In genomic region chr10:121425506-121426025, GRCm38 (mm10) we compare ENCODE assay signal across 17 mouse cellular contexts. TPM values are rescaled to one million over a fixed set of nuclear protein-coding genes. Genes with fewer than 3 reads are reported as not detected.
DNase-seq lines count a peak whose midpoint lies in the region; ATAC-seq lines count a peak whose summit lies in the region.
"Had no signal": no experiment of that assay in that cellular context is flagged by ENCODE, and none has a peak within 500 bp of the region (broad histone marks: within the 10 kb centered on the region; RNA-seq: fewer than 3 reads in every experiment).

No protein-coding gene starts in this region.

- no peaks in the 10 kb centered on the region for H3K27me3 ChIP-seq in kidney, embryonic 16.5 days (ENCODE audit: insufficient read depth, low read length)
- no peaks in the 10 kb centered on the region for H3K27me3 ChIP-seq in embryonic facial prominence, embryonic 15.5 days
- no peaks in the 10 kb centered on the region for H3K27me3 ChIP-seq in intestine, embryonic 16.5 days (replicated peaks; ENCODE audit: control insufficient read depth, insufficient read depth, low read length)
- H3K27me3 ChIP-seq: CH12.LX; embryonic facial prominence, embryonic 12.5 days; midbrain, embryonic 15.5 days; neural tube, embryonic 12.5 days; Patski had no signal

- H3K27ac ChIP-seq in kidney, embryonic 16.5 days (ENCODE audit: low read length): peak overlapping the region; percentile 93; the same call in 1 of the 2 replicates
- 0 out of 2 replicates have a peak overlapping the region, but pooled peaks have one; percentile 42 for H3K27ac ChIP-seq in brown adipose tissue, adult 24 weeks (replicated peaks; ENCODE audit: low read depth, low read length)
- 0 out of 2 replicates have a peak overlapping the region, but pooled peaks have one; percentile 28 for H3K27ac ChIP-seq in embryonic facial prominence, embryonic 15.5 days (replicated peaks)
- H3K27ac ChIP-seq in intestine, embryonic 16.5 days (ENCODE audit: low read length): peak overlapping the region; percentile 52
- H3K27ac ChIP-seq: embryonic facial prominence, embryonic 12.5 days; layer of hippocampus, adult 2 months; midbrain, embryonic 15.5 days; neural tube, embryonic 12.5 days had no signal

- DNase-seq in kidney, postnatal 14 days: no peak
- no peak for DNase-seq in left cerebral cortex, postnatal 4 days
- DNase-seq in cerebellum, adult 18-20 months: no peak
- DNase-seq: adrenal gland, adult 2 months; cerebellum, postnatal 14 days; gastrocnemius, postnatal 14 days had no signal

- H3K36me3 ChIP-seq in kidney, embryonic 16.5 days (ENCODE audit: insufficient read depth, low read length): no peaks in the 10 kb centered on the region
- H3K36me3 ChIP-seq in embryonic facial prominence, embryonic 15.5 days: no peaks in the 10 kb centered on the region
- no peaks in the 10 kb centered on the region for H3K36me3 ChIP-seq in intestine, embryonic 16.5 days (ENCODE audit: control insufficient read depth, insufficient read depth, low read length)
- H3K36me3 ChIP-seq: embryonic facial prominence, embryonic 12.5 days; midbrain, embryonic 15.5 days; neural tube, embryonic 12.5 days had no signal

- no peak for ATAC-seq in kidney, embryonic 16.5 days (ENCODE audit: low FRiP score, low TSS enrichment)
- no peak for ATAC-seq in embryonic facial prominence, embryonic 15.5 days (ENCODE audit: insufficient number of reproducible peaks, low FRiP score, low TSS enrichment, low read depth)
- ATAC-seq in intestine, embryonic 16.5 days: no peak
- ATAC-seq: forebrain, embryonic 14.5 days; midbrain, embryonic 15.5 days; Patski had no signal

- H3K9me3 ChIP-seq in kidney, embryonic 16.5 days (ENCODE audit: low read length): no peaks in the 10 kb centered on the region
- no peaks in the 10 kb centered on the region for H3K9me3 ChIP-seq in embryonic facial prominence, embryonic 15.5 days (replicated peaks)
- no peaks in the 10 kb centered on the region for H3K9me3 ChIP-seq in intestine, embryonic 16.5 days (ENCODE audit: control insufficient read depth, low read length)
- H3K9me3 ChIP-seq: embryonic facial prominence, embryonic 12.5 days; midbrain, embryonic 15.5 days; neural tube, embryonic 12.5 days had no signal

- peaks cover 85% of the 10 kb centered on the region for H3K4me1 ChIP-seq in kidney, embryonic 16.5 days (ENCODE audit: insufficient read depth, low read length)
- peaks cover 64% of the 10 kb centered on the region for H3K4me1 ChIP-seq in brown adipose tissue, adult 24 weeks (ENCODE audit: control insufficient read depth, insufficient read depth, insufficient read length, low read length)
- H3K4me1 ChIP-seq in embryonic facial prominence, embryonic 15.5 days: peaks cover 58% of the 10 kb centered on the region
- peaks cover 77% of the 10 kb centered on the region for H3K4me1 ChIP-seq in intestine, embryonic 16.5 days (ENCODE audit: control insufficient read depth, insufficient read depth, low read length)

- 78% methylated on average over 14 of the region's 14 CpGs for WGBS in kidney, embryonic 16.5 days
- 61% methylated on average over 14 of the region's 14 CpGs for WGBS in embryonic facial prominence, embryonic 15.5 days
- 58% methylated on average over 14 of the region's 14 CpGs for WGBS in intestine, embryonic 16.5 days

- H3K9ac ChIP-seq in kidney, embryonic 16.5 days (replicated peaks; ENCODE audit: low read length): no peak overlapping the region
- H3K9ac ChIP-seq in embryonic facial prominence, embryonic 15.5 days: no peak overlapping the region
- peak overlapping the region; percentile 9; the same call in 1 of the 2 replicates for H3K9ac ChIP-seq in intestine, embryonic 16.5 days (ENCODE audit: low read depth, low read length)
- H3K9ac ChIP-seq: embryonic facial prominence, embryonic 12.5 days; midbrain, embryonic 15.5 days; neural tube, embryonic 12.5 days had no signal

- intact Hi-C loops in left cerebral cortex, postnatal 4 days (cut with DNase I): no loop called here

- H3K4me2 ChIP-seq in kidney, embryonic 16.5 days (replicated peaks; ENCODE audit: low read depth, low read length): no peak overlapping the region
- no peak overlapping the region for H3K4me2 ChIP-seq in embryonic facial prominence, embryonic 15.5 days (replicated peaks)
- no peak overlapping the region for H3K4me2 ChIP-seq in intestine, embryonic 16.5 days (ENCODE audit: low read depth, low read length)
- H3K4me2 ChIP-seq: embryonic facial prominence, embryonic 12.5 days; midbrain, embryonic 15.5 days; neural tube, embryonic 12.5 days had no signal

- H3K4me3 ChIP-seq in kidney, embryonic 16.5 days (ENCODE audit: low read length): no peak overlapping the region
- no peak overlapping the region for H3K4me3 ChIP-seq in brown adipose tissue, adult 24 weeks (ENCODE audit: insufficient read depth, low read depth, low read length)
- no peak overlapping the region for H3K4me3 ChIP-seq in embryonic facial prominence, embryonic 15.5 days (replicated peaks)
- H3K4me3 ChIP-seq in intestine, embryonic 16.5 days (ENCODE audit: low read length): no peak overlapping the region
- H3K4me3 ChIP-seq: embryonic facial prominence, embryonic 12.5 days; layer of hippocampus, adult 2 months; midbrain, embryonic 15.5 days; neural tube, embryonic 12.5 days had no signal

RNA-seq across cellular contexts. Expression of gene Rassf3, which starts 50.6 kb away (rescaled TPM):
- 14.8 and 15.2 TPM in 2 replicates for polyA plus RNA-seq in kidney, embryonic 16.5 days (2015; fragmentation: Nextera tagmentation; extraction: Ambion mirVana)
- 17.3 and 25.1 TPM in 2 replicates for polyA plus RNA-seq in brown adipose tissue, adult 24 weeks (2012; ENCODE audit: insufficient read depth, insufficient read length, missing spikeins)
- polyA plus RNA-seq in embryonic facial prominence, embryonic 15.5 days (2015; fragmentation: Nextera tagmentation; extraction: Ambion mirVana): 20.3 and 21.0 TPM in 2 replicates
- polyA plus RNA-seq in intestine, embryonic 16.5 days (2015; fragmentation: Nextera tagmentation; extraction: Ambion mirVana): 15.7 and 22.2 TPM in 2 replicates
- 10 to 100 TPM; 17.4 to 22.9 TPM for total RNA-seq in left cerebral cortex, postnatal 4 days (2021)

Comparison
In these comparisons a context has a peak if more than half of its experiments do, and no peak if none do; other contexts are left out.
1. H3K27ac ChIP-seq: peak in every context shown above with its lines; median percentile 93 in kidney, embryonic 16.5 days; 52 in intestine, embryonic 16.5 days; 42 in brown adipose tissue, adult 24 weeks; 28 in embryonic facial prominence, embryonic 15.5 days.